Mouse (Mus musculus): ENCODE data around the gene Ebf4.

- no peak for TF ChIP-seq GATA1 (IDR thresholded peaks at IDR 0.05; ENCODE audit: low read length)
- no peak for TF ChIP-seq TAL1 (IDR thresholded peaks at IDR 0.05; ENCODE audit: low read length)
These were observed 21.2 kb upstream of the Ebf4 start for GRCm38 (mm10) chr2:130273732-130274131.
